Mouse (Mus musculus) olfactory bulb, adult 2 months (tissue): ENCODE measurements around the gene Utp18.

Source experiments
- CTCF ChIP-seq: fragments of 200-500 bp; IDR thresholded peaks from 2 replicates; pipeline ENCODE4 v1.5.1; 2012; ENCODE audit warnings: low read depth, mild to moderate bottlenecking, low read length, moderate library complexity; ENCODE audit not compliant: insufficient read depth
- POLR2A ChIP-seq: fragments of 200-500 bp; IDR thresholded peaks from 2 replicates; pipeline ENCODE4 v1.6.1; 2012; ENCODE audit warnings: mild to moderate bottlenecking, low read depth, low read length, moderate library complexity; ENCODE audit not compliant: insufficient read depth

- TF ChIP-seq CTCF (no peak), POLR2A (no peak)
Observed at GRCm38 (mm10) chr11:93906834-93907233, 21.3 kb upstream of the Utp18 start.
